Mouse (Mus musculus): ENCODE data around the gene 4930415O20Rik. TPM values are rescaled to one million over a fixed set of nuclear protein-coding genes. Genes with fewer than 3 reads are reported as not detected.

4930415O20Rik gene
- polyA plus RNA-seq, 1 experiment from 2014 or later, result 0.40 TPM

- no peak overlapping the region for H3K4me3 ChIP-seq
- H3K27me3 ChIP-seq, result no peaks in the 10 kb centered on the region
- ATAC-seq (replicated peaks; ENCODE audit: insufficient number of reproducible peaks, insufficient read depth, low FRiP score, low read depth), result no peak
- H3K27ac ChIP-seq, result no peak overlapping the region
- peaks cover 2% of the 10 kb centered on the region for H3K4me1 ChIP-seq (replicated peaks)
- peaks cover 28% of the 10 kb centered on the region for H3K36me3 ChIP-seq
- no peaks in the 10 kb centered on the region for H3K9me3 ChIP-seq (replicated peaks)
- 68% methylated on average over 4 of the region's 4 CpGs for WGBS
- no peak overlapping the region for H3K9ac ChIP-seq
- no peak overlapping the region for H3K4me2 ChIP-seq
Observed at GRCm38 (mm10) chr15:98537923-98538322, 32.9 kb upstream of the 4930415O20Rik start.

GRCm38 (mm10) chr15:98541064-98541463, 29.7 kb upstream of the 4930415O20Rik start:
- 88% methylated on average over 6 of the region's 6 CpGs for WGBS
- no peaks in the 10 kb centered on the region for H3K27me3 ChIP-seq
- H3K9me3 ChIP-seq (replicated peaks), result no peaks in the 10 kb centered on the region
- H3K4me3 ChIP-seq, result no peak overlapping the region
- no peak for ATAC-seq (replicated peaks; ENCODE audit: insufficient number of reproducible peaks, insufficient read depth, low FRiP score, low read depth)
- H3K36me3 ChIP-seq, result peaks cover 58% of the 10 kb centered on the region
- no peak overlapping the region for H3K9ac ChIP-seq
- H3K4me2 ChIP-seq, result no peak overlapping the region
- H3K4me1 ChIP-seq (replicated peaks), result no peaks in the 10 kb centered on the region
- no peak overlapping the region for H3K27ac ChIP-seq

GRCm38 (mm10) chr15:98543341-98543740, 27.5 kb upstream of the 4930415O20Rik start:
- no peaks in the 10 kb centered on the region for H3K27me3 ChIP-seq
- 86% methylated on average over 4 of the region's 4 CpGs for WGBS
- H3K36me3 ChIP-seq, result peaks cover 77% of the 10 kb centered on the region
- H3K9ac ChIP-seq, result no peak overlapping the region
- H3K4me1 ChIP-seq (replicated peaks), result no peaks in the 10 kb centered on the region
- no peak overlapping the region for H3K27ac ChIP-seq
- no peaks in the 10 kb centered on the region for H3K9me3 ChIP-seq (replicated peaks)
- ATAC-seq (replicated peaks; ENCODE audit: insufficient number of reproducible peaks, insufficient read depth, low FRiP score, low read depth), result no peak
- no peak overlapping the region for H3K4me2 ChIP-seq
- H3K4me3 ChIP-seq, result no peak overlapping the region

DNA sequence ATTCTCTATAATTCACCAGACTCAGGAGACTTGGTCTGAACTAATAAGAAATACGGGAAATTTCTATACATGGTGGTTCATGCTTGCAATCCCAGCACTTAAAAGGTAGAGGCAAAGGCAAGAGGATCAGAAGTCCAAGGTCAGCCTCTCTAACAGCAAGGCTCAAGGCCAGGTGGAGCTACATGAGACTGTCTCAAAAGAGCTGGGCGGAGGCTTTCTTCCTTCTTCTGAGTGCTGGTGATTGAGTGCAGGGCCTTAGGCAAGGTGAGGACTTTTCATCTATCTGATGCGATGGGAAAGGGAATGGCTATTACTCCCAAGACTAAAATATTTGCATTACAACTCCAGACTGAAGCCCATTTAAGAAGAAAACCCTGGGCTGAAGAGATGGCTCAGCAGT, 25.7 kb upstream of the 4930415O20Rik start:
- no peaks in the 10 kb centered on the region for H3K9me3 ChIP-seq (replicated peaks)
- H3K27ac ChIP-seq, result no peak overlapping the region
- ATAC-seq (replicated peaks; ENCODE audit: insufficient number of reproducible peaks, insufficient read depth, low FRiP score, low read depth), result no peak
- no peak overlapping the region for H3K4me2 ChIP-seq
- H3K27me3 ChIP-seq, result no peaks in the 10 kb centered on the region
- no peak overlapping the region for H3K9ac ChIP-seq
- WGBS, result 92% methylated on average over 3 of the region's 3 CpGs
- H3K36me3 ChIP-seq, result peaks cover 78% of the 10 kb centered on the region
- H3K4me3 ChIP-seq, result no peak overlapping the region
- H3K4me1 ChIP-seq (replicated peaks), result no peaks in the 10 kb centered on the region

- Histone ChIP-seq H3K4me3 (no peak overlapping the region), H3K9me3 (replicated peaks) (no peaks in the 10 kb centered on the region), H3K27me3 (no peaks in the 10 kb centered on the region), H3K9ac (no peak overlapping the region), H3K27ac (no peak overlapping the region), H3K4me2 (no peak overlapping the region), H3K4me1 (replicated peaks) (no peaks in the 10 kb centered on the region), H3K36me3 (peaks cover 87% of the 10 kb centered on the region)
- ATAC-seq (replicated peaks; ENCODE audit: insufficient number of reproducible peaks, insufficient read depth, low FRiP score, low read depth), result no peak
- 84% methylated on average over 5 of the region's 5 CpGs for WGBS
Observed at GRCm38 (mm10) chr15:98546843-98547242, 24.0 kb upstream of the 4930415O20Rik start.

DNA sequence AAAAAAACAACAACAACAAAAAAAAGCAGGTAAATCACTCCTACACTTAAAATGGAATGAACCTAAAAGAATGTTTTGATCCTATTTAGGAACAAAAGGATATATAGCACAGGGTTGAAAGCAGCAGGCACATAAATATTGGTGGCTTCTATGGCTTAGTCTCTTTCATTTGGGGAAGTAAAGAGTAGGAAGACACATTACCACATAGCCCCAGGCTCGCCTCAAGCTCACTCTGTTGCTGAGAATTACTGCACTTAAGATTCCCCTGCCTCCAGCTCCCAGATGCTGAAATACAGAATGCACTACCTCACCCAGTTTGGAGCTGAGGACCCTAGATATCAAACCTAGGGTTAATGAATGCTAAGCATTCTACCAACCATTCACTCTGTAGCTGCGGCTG, 18.0 kb upstream of the 4930415O20Rik start:
- 80% methylated on average over 2 of the region's 2 CpGs for WGBS
- Histone ChIP-seq H3K27ac (no peak overlapping the region), H3K4me1 (replicated peaks) (no peaks in the 10 kb centered on the region), H3K9ac (no peak overlapping the region), H3K27me3 (no peaks in the 10 kb centered on the region), H3K4me3 (no peak overlapping the region), H3K36me3 (peaks cover 68% of the 10 kb centered on the region), H3K9me3 (replicated peaks) (no peaks in the 10 kb centered on the region), H3K4me2 (no peak overlapping the region)
- no peak for ATAC-seq (replicated peaks; ENCODE audit: insufficient number of reproducible peaks, insufficient read depth, low FRiP score, low read depth)

- peaks cover 66% of the 10 kb centered on the region for H3K36me3 ChIP-seq
- ATAC-seq (replicated peaks; ENCODE audit: insufficient number of reproducible peaks, insufficient read depth, low FRiP score, low read depth), result no peak
Observed at GRCm38 (mm10) chr15:98555881-98556280, 14.9 kb upstream of the 4930415O20Rik start.

GRCm38 (mm10) chr15:98557186-98557585, 13.6 kb upstream of the 4930415O20Rik start:
- 89% methylated on average over 5 of the region's 5 CpGs for WGBS
- Histone ChIP-seq H3K4me2 (no peak overlapping the region), H3K27ac (no peak overlapping the region), H3K4me1 (replicated peaks) (peaks cover 3% of the 10 kb centered on the region; the same call in 1 of the 2 replicates), H3K4me3 (no peak overlapping the region), H3K27me3 (no peaks in the 10 kb centered on the region), H3K36me3 (peaks cover 54% of the 10 kb centered on the region), H3K9me3 (replicated peaks) (no peaks in the 10 kb centered on the region), H3K9ac (no peak overlapping the region)
- no peak for ATAC-seq (replicated peaks; ENCODE audit: insufficient number of reproducible peaks, insufficient read depth, low FRiP score, low read depth)

More at GRCm38 (mm10) chr15:98555881-98556280, 14.9 kb upstream of the 4930415O20Rik start:
- Histone ChIP-seq H3K4me3 (no peak overlapping the region), H3K9ac (no peak overlapping the region), H3K27ac (no peak overlapping the region), H3K4me1 (replicated peaks) (no peaks in the 10 kb centered on the region), H3K4me2 (no peak overlapping the region), H3K9me3 (replicated peaks) (no peaks in the 10 kb centered on the region), H3K27me3 (no peaks in the 10 kb centered on the region)
- 77% methylated on average over 4 of the region's 4 CpGs for WGBS

DNA sequence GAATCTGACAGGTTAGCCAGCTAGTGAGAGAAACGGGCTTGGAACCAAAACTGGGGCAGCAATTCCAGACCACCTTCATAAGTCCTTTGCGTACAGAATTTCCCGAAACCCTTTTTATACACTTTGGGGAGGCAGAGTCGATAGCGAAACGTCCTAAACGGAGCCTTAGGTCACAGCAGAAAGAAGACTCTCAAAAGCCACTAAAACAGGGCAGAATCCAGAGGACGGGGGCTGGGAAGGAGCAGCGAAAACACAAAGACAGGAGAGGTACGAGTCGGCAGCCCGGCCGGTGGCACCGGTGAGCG, 3.9 kb upstream of the 4930415O20Rik start:
- peak overlapping the region; percentile 97 for H3K27ac ChIP-seq
- H3K4me2 ChIP-seq, result peak overlapping the region; percentile 67
- peaks cover 12% of the 10 kb centered on the region for H3K36me3 ChIP-seq
- peaks cover 29% of the 10 kb centered on the region for H3K4me1 ChIP-seq (replicated peaks)
- H3K27me3 ChIP-seq, result no peaks in the 10 kb centered on the region
- H3K4me3 ChIP-seq, result peak overlapping the region; percentile 85
- 0% methylated on average over 15 of the region's 15 CpGs for WGBS
- no peak; the same call in 1 of the 2 replicates for ATAC-seq (replicated peaks; ENCODE audit: insufficient number of reproducible peaks, insufficient read depth, low FRiP score, low read depth)
- H3K9me3 ChIP-seq (replicated peaks), result no peaks in the 10 kb centered on the region
- peak overlapping the region; percentile 86 for H3K9ac ChIP-seq

DNA sequence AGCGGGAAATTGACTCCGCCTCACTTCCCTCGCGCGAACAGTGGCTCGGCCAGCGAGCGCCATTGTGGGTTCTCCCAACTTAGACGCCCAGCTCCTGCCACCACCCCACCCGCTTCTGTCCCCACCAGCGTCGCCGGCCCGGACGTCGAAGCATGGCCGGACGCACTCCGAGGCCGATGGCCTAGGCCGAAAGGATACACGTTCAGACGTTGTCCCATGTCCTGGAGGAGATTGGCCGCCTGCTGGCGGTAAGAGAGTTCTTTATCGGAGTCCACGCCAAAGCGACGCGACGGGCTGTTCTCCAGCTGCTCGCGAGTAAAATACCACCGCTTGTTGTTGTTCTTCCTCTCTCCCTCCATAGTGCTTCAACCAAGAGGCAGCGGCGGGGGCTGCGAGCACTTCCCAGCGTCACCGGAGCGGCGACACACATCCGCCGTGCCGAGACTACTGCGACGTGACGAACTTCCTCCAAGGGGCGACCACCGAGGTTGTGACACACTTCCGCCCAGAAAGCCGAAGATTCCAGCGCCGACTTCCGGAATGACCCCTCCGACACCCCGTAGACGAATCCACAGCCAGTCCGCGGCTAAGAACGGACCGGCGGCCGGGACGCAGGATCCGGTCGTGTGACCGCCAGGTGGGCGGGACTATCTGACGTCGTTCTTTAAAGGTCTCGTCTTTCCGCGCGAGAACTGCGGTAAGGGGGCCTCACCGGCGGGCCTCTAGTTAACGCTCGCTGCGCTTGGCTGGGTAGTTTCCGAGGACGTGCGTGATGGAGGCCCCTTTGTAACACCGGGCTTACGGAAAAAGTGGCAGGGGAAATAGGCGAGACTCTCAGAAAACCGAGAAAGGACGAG, 3.3 kb upstream of the 4930415O20Rik start:
- H3K9ac ChIP-seq, result peak overlapping the region; percentile 86

GRCm38 (mm10) chr15:98568256-98569033, 2.4 kb upstream of the 4930415O20Rik start:
- no peak for ATAC-seq (replicated peaks; ENCODE audit: insufficient number of reproducible peaks, insufficient read depth, low FRiP score, low read depth)

More for the DNA sequence above, 3.3 kb upstream of the 4930415O20Rik start:
- peak; percentile 94 for ATAC-seq (replicated peaks; ENCODE audit: insufficient number of reproducible peaks, insufficient read depth, low FRiP score, low read depth)
- Histone ChIP-seq H3K36me3 (peaks cover 12% of the 10 kb centered on the region), H3K9me3 (replicated peaks) (no peaks in the 10 kb centered on the region), H3K4me3 (peak overlapping the region; percentile 85), H3K4me2 (peak overlapping the region; percentile 82), H3K27ac (peak overlapping the region; percentile 97), H3K27me3 (no peaks in the 10 kb centered on the region), H3K4me1 (replicated peaks) (peaks cover 28% of the 10 kb centered on the region)
- WGBS, result under 1% methylated on average over 88 of the region's 88 CpGs

More at GRCm38 (mm10) chr15:98568256-98569033, 2.4 kb upstream of the 4930415O20Rik start:
- peak overlapping the region; percentile 82 for H3K4me2 ChIP-seq
- H3K9me3 ChIP-seq (replicated peaks), result no peaks in the 10 kb centered on the region
- H3K27me3 ChIP-seq, result no peaks in the 10 kb centered on the region
- WGBS, result 4% methylated on average over 22 of the region's 22 CpGs
- peak overlapping the region; percentile 92 for H3K27ac ChIP-seq
- H3K9ac ChIP-seq, result peak overlapping the region; percentile 78
- H3K36me3 ChIP-seq, result peaks cover 3% of the 10 kb centered on the region
- peak overlapping the region; percentile 85 for H3K4me3 ChIP-seq
- peaks cover 28% of the 10 kb centered on the region for H3K4me1 ChIP-seq (replicated peaks)
